Mouse (Mus musculus) stomach, postnatal 0 days (tissue): ENCODE measurements around the gene Dnmt3a. TPM values are rescaled to one million over a fixed set of nuclear protein-coding genes. Genes with fewer than 3 reads are reported as not detected.

Experiments used
- ATAC-seq: fragments of 200-750 bp; cut with Nextera tagmentation; 2 replicates; pipeline ENCODE4 v1.8.0; 2017; ENCODE audit not compliant: low FRiP score, low TSS enrichment
- DNase-seq: peaks from one replicate; pipeline ENCODE4 v3.0.0-alpha.2; 2016; ENCODE audit warnings: low spot score
- H3K27ac ChIP-seq: fragments of 300-500 bp; sonication (generic); replicated peaks from 2 replicates; pipeline ENCODE4 v1.5.1; 2014; ENCODE audit warnings: mild to moderate bottlenecking, control low read depth
- H3K27me3 ChIP-seq: fragments of 300-500 bp; sonication (generic); 2 replicates; pipeline ENCODE4 v1.6.1; 2014; ENCODE audit warnings: low read length; ENCODE audit not compliant: control insufficient read depth, insufficient read depth
- H3K36me3 ChIP-seq: fragments of 300-500 bp; sonication (generic); 2 replicates; pipeline ENCODE4 v1.6.1; 2014; ENCODE audit warnings: low read length, mixed read lengths; ENCODE audit not compliant: control insufficient read depth, insufficient read depth
- H3K4me1 ChIP-seq: fragments of 300-500 bp; sonication (generic); replicated peaks from 2 replicates; pipeline ENCODE4 v1.6.1; 2014; ENCODE audit warnings: antibody characterized with exemption; ENCODE audit not compliant: control insufficient read depth, insufficient read depth
- H3K4me2 ChIP-seq: fragments of 300-500 bp; sonication (generic); replicated peaks from 2 replicates; pipeline ENCODE4 v1.6.1; 2014; ENCODE audit warnings: low read depth, mild to moderate bottlenecking, control low read depth, moderate library complexity
- H3K4me3 ChIP-seq: fragments of 300-500 bp; sonication (generic); 2 replicates; pipeline ENCODE4 v1.5.1; 2014; ENCODE audit warnings: low read depth, low read length, control low read depth
- H3K9ac ChIP-seq: fragments of 300-500 bp; sonication (generic); 2 replicates; pipeline ENCODE4 v1.6.1; 2014; ENCODE audit warnings: mild to moderate bottlenecking, low read length, control low read depth, mixed read lengths
- H3K9me3 ChIP-seq: fragments of 300-500 bp; sonication (generic); 2 replicates; pipeline ENCODE4 v1.6.1; 2016; ENCODE audit warnings: low read length; ENCODE audit not compliant: control insufficient read depth
- CTCF ChIP-seq: IDR thresholded peaks from 2 replicates; pipeline ENCODE4 v1.5.1; 2016; ENCODE audit warnings: antibody characterized with exemption, low read depth, mild to moderate bottlenecking, moderate library complexity
- EP300 ChIP-seq: optimal IDR thresholded peaks from 2 replicates; pipeline ENCODE3; 2016; ENCODE audit warnings: antibody characterized with exemption
- WGBS: fragments of 180-500 bp; shearing (Covaris S2); extraction: QIAGEN DNeasy Blood & Tissue Kit; methylation state at CpG from one replicate; pipeline ENCODE4 v1.1.7; 2014; 5-methylcytosine and 5-hydroxymethylcytosine counted together
- polyA plus RNA-seq: library from polyadenylated mRNA; unstranded; fragments of >200 nt; fragmentation: Nextera tagmentation; extraction: Ambion mirVana; gene quantifications from 2 replicates; pipeline ENCODE4 v1.2.1, GENCODE M21; 2015

The Dnmt3a gene
- polyA plus RNA-seq, 1 experiment from 2014 or later: 44.0 TPM

DNA sequence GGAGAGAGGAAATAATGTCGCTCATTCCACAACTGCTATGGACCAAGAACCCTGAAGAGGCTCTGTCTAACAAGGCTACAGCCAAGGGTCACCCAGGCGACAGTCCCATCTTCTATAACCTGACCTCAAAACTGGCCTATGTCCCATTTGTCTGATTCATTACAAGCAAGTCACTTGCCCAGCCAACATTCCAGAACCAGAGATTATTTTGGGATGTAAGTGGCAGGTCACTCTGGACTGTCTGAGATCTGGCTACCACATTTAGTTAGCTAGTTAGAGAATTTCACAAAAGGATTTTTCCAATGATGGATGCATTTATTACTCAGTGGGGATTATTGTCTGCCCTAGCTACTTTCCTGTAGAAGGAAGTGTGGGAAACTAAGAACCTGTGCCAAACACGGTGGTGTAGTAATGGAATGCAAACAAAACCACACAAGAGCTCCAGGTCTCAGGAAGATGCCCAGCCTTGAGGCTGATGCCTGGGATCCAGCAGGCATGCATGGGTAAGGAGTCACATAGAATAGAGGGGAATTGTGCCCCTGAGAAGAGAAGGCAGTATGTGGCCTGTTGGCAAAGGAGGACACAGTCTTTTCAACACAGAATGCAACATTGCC, 41.5 kb upstream of the Dnmt3a start:
- TF ChIP-seq CTCF: no peak
- TF ChIP-seq EP300: no peak
- no peak for ATAC-seq
- WGBS: 62% methylated on average over 3 of the region's 3 CpGs

DNA sequence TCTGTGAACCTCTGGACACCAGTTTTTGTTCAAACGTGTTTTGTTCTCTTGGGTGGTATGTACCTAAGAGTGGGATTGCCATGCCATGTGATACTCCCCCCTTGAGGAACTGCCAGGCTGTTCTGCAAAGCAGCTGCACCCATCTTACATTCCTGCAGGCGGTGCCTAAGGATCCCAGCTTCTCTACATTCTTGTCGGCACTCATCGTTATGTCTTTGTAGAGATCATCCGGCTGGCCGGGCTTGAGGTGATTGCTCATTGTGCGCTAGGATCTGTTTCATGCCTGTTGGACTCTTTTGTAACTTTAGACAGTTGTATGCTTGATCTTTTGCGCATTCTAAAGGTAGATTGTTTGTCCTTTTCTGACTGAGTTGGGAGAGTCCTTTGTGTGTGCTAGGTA, 38.4 kb upstream of the Dnmt3a start:
- DNase-seq: no peak
- no peak for ATAC-seq
- no peak for TF ChIP-seq CTCF
- no peak for TF ChIP-seq EP300
- H3K4me2 ChIP-seq: no peak overlapping the region
- no peaks in the 10 kb centered on the region for H3K4me1 ChIP-seq
- H3K9me3 ChIP-seq: no peaks in the 10 kb centered on the region
- H3K36me3 ChIP-seq: no peaks in the 10 kb centered on the region
- H3K9ac ChIP-seq: no peak overlapping the region
- H3K27ac ChIP-seq: no peak overlapping the region
- no peak overlapping the region for H3K4me3 ChIP-seq
- no peaks in the 10 kb centered on the region for H3K27me3 ChIP-seq
- 69% methylated on average over 8 of the region's 8 CpGs for WGBS

More for the DNA sequence above, 41.5 kb upstream of the Dnmt3a start:
- Histone ChIP-seq H3K27me3 (no peaks in the 10 kb centered on the region), H3K9me3 (no peaks in the 10 kb centered on the region), H3K4me2 (no peak overlapping the region), H3K27ac (no peak overlapping the region), H3K4me3 (no peak overlapping the region), H3K4me1 (no peaks in the 10 kb centered on the region), H3K36me3 (no peaks in the 10 kb centered on the region), H3K9ac (no peak overlapping the region)
- no peak for DNase-seq

DNA sequence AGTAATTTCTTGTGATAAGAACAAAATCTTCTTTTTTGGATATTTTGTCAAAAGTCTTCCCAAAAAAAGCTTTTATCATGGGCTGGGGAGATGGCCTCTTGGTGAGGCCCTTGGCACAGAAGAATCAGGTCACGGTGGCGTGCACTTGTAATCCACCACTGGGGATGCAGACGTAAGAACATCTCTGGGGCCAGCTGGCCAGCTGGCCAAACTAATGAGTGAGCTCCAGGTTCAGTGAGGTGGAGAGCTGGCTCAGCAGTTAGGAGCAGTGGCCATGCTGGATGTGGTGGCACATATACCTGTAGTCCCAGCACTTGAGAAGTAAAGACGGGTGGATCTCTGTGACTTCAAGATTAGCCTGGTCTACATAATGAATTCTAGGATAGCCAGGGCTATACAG, 37.4 kb upstream of the Dnmt3a start:
- no peaks in the 10 kb centered on the region for H3K36me3 ChIP-seq
- 96% methylated on average over 4 of the region's 4 CpGs for WGBS
- H3K4me1 ChIP-seq: no peaks in the 10 kb centered on the region
- H3K9me3 ChIP-seq: no peaks in the 10 kb centered on the region
- no peak for DNase-seq
- TF ChIP-seq EP300: no peak
- TF ChIP-seq CTCF: no peak
- H3K4me3 ChIP-seq: no peak overlapping the region
- no peak overlapping the region for H3K4me2 ChIP-seq
- no peak overlapping the region for H3K27ac ChIP-seq
- no peak for ATAC-seq
- H3K9ac ChIP-seq: no peak overlapping the region
- H3K27me3 ChIP-seq: no peaks in the 10 kb centered on the region

DNA sequence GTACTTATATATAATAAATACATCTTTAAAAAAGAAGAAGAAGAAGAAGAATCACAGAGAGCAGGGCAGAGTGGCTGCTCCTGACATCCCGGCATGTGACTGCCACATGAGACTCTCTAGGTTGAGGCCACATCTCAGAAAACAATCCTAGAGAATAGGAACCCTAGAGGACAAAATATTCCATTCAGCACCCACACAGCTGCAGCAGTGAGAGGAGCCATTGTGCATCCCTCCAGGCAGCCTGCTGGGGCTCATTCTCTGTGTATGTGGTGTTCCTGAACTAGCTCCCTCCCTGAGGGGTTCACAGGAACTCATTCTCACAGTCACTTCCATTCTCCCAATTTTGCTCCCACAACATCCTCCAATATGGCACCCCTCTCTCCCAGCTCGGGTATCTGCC, 35.3 kb upstream of the Dnmt3a start:
- Histone ChIP-seq H3K9ac (no peak overlapping the region), H3K36me3 (no peaks in the 10 kb centered on the region), H3K9me3 (no peaks in the 10 kb centered on the region), H3K27ac (no peak overlapping the region), H3K4me1 (no peaks in the 10 kb centered on the region), H3K27me3 (no peaks in the 10 kb centered on the region), H3K4me3 (no peak overlapping the region), H3K4me2 (no peak overlapping the region)
- ATAC-seq (no peak), DNase-seq (no peak)
- 82% methylated on average over 2 of the region's 2 CpGs for WGBS
- TF ChIP-seq CTCF: no peak
- TF ChIP-seq EP300: no peak

DNA sequence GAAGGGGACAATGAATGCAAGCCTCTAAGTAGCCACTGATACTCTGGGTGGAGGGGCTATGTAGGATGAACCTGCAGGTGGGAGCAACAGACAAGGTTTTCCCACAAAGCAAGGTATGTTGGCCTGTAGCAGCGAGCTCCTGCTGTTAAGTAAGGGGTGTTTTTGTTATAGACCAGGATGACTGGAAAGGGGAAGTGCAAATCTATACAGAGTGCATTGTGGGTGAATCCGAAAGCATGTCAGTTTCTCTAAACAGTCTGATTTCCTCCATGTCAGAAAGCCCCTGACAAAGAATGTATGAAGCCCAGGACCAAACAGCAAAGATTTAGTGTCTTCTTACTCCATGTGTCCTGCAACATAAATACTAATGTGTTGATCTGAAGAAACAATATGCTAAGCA, 34.7 kb upstream of the Dnmt3a start:
- no peaks in the 10 kb centered on the region for H3K36me3 ChIP-seq
- no peak overlapping the region for H3K4me2 ChIP-seq
- H3K9ac ChIP-seq: no peak overlapping the region
- no peak for ATAC-seq
- no peak overlapping the region for H3K4me3 ChIP-seq
- no peaks in the 10 kb centered on the region for H3K9me3 ChIP-seq
- TF ChIP-seq EP300 (no peak), CTCF (no peak)
- no peak overlapping the region for H3K27ac ChIP-seq
- no peak for DNase-seq
- H3K4me1 ChIP-seq: no peaks in the 10 kb centered on the region
- H3K27me3 ChIP-seq: no peaks in the 10 kb centered on the region
- 86% methylated on average over 2 of the region's 2 CpGs for WGBS

DNA sequence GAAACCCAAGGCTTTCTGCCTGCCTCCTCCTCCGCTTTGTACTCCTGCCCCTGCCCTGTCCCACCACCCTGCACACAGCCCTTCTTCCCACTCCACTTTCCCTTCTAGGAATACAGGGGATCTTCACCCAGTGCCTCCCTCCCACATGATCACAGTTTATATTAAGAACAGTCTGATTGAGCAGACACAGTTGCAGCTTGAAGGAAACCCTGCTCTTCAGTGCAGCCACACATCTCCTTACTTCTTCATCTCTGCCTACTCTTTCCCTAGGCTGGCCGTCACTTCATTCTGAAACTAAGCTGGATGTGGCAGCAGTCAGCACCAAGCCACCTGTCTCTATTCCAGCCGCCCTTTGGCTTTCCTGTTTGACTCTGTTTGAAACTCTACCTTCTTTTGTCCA, 32.2 kb upstream of the Dnmt3a start:
- Histone ChIP-seq H3K4me1 (no peaks in the 10 kb centered on the region), H3K36me3 (no peaks in the 10 kb centered on the region), H3K27ac (no peak overlapping the region), H3K9ac (no peak overlapping the region), H3K27me3 (no peaks in the 10 kb centered on the region), H3K4me2 (no peak overlapping the region), H3K9me3 (no peaks in the 10 kb centered on the region), H3K4me3 (no peak overlapping the region)
- no peak for TF ChIP-seq CTCF
- TF ChIP-seq EP300: no peak
- DNase-seq (no peak), ATAC-seq (no peak)
- WGBS: 88% methylated on average over 3 of the region's 3 CpGs
